Mouse (Mus musculus): Measurements from ENCODE around the gene Gm49318.
A peak's percentile ranks its signal among the peaks of the same experiment; 100 is the strongest.

Gm49318 gene

DNA sequence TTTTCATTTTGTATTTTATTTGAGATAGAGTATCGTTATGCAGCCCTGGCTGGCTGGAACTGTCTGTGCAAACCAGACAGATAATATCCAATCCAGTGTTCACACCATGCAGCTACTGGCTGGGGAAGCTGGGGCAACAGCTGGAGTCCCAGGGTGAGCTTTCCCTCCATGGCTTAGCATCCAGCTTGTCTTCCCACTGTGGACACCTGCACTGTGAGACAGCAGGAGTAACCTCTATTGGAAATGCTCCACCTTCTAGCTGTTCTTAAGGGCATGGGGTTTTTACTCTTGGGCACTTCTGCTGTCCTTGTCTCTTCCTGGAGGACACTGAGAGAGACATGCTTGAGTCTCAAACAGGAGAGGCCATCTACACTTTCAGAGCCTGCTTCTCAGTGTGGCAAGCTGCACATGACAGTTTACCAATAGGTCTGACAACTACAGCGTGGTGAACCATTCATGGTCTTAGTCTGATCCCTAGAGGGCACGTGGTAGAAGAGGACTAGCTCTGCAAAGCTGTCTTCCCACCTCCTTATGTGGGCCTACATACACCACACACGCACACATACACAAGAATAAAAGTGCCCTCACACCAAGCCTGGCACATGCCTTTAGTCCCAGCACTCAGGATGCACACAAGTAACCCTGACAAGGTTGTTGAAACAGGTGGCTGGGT, 1.0 kb downstream of the Gm49318 start:
- DNase-seq (ENCODE audit: low read depth, low spot score) = no peak

DNA sequence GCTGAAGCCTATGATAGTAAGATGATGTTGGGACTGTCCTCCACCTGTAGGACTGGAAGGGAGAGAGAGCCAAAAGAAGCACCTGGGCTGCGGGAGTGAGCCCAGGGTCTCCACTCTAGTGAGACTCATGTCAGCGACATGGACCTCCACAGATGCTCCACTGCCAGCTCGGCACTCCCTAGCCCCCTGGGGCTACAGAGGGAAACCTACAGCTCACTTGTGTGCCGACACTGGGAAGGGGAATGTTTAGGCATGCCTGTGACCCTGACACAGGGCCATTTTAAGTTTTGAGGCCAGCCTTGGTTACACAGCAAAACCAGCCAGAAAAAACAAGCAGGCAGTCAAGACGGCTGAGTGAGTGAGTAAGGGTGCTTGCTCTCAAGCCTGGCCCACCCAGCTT, 3.9 kb downstream of the Gm49318 start:
- DNase-seq (ENCODE audit: low read depth, low spot score) = no peak

DNA sequence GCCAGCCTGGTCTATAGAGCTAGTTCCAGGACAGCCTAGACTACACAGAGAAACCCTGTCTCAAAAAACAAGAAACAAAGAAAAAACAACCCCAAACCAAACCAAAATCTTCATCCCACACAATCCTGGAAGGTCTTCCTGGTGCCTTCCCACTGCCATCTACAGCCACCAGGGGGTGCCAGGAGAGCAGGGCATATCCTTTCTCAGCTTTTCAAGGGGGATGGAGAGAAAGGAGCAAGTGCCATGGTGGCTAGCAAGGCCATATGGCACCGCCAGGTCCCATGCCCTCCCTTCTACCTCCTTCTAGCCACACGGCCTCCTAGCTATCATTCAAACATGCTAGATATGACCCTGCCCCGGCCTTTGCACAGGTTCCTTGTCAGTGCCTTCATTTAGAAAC, 4.6 kb downstream of the Gm49318 start:
- no peak for DNase-seq (ENCODE audit: low read depth, low spot score)

DNA sequence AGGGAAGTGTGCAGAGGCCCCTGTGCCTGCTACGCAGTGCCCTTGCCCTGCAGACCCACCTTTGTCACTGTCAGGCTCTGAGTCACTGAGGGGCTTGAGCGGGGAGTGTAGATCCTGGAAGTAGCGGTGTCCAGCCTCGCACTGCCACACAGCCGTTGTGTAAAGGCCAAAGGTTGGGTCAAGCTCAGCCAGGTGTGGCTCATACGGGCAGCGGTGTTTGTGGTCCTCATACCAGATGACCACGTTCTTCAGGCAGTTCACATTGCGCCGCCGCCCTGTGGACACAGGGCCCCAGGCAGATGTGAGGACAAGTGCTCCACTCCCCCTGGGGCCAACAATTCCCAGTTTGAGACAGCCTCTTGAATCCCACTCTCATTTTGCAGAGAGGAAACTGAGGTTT, 5.4 kb downstream of the Gm49318 start:
- no peak for DNase-seq (ENCODE audit: low read depth, low spot score)

DNA sequence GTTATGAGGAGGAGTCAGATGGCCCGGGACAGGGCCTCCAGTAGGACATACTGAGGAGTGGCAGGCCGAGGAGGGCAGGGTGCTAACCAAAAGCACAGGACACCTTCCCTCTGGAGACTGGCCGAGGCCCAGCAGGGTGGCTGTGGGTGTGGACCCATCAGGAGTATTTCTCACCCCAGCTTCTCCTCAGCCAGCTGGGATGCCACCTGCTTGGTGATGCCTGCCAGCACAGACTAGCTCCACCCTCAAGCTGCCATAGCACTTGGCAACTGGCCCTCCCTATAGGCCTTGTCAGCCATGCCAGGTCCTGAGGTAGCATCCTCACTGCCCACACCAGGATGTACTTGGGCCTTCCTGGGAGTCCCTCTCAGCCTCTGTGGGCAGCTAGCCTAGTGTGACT, 6.7 kb downstream of the Gm49318 start:
- no peak for DNase-seq (ENCODE audit: low read depth, low spot score)

DNA sequence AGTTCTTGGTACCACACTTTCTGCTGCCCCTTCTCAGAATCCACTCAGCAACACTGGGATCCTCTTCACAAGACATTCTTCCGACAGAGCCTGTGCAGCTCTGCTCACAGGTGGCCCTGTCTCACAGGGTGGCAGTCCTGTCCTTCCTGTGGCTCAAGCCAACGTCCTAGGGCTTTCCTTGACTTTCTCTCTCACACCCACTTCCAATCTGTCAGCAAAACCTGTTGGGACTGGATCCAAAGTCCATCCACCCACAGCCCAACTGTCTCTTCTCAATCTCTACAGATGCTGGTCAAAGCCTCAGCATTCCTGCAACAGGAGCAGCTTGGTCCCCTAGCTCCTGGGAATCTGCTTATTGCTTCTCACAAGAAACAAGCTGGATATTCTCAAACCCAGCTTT, 9.7 kb downstream of the Gm49318 start:
- no peak for DNase-seq (ENCODE audit: low read depth, low spot score)

DNA sequence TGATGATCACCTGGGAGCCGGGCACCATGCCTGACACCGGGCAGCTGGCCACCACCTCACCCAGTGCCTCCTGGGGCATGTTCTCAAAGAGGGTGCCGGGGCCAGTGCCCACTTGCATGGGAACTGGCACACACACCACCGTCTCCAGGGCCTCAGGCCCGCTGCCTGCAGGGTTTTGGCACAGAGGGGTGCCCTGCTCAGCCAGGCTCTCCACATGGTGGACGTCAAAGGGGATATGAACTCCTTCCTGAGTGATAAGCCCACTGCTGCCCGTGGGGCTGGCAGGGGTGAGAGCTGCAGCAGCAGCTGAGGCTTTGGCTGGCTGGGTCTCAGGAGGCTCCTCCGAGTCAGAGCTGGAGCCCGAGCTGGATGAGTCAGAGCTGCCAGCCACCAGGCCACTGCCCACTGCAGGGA, 13.0 kb downstream of the Gm49318 start:
- DNase-seq (ENCODE audit: low read depth, low spot score) = no peak

DNA sequence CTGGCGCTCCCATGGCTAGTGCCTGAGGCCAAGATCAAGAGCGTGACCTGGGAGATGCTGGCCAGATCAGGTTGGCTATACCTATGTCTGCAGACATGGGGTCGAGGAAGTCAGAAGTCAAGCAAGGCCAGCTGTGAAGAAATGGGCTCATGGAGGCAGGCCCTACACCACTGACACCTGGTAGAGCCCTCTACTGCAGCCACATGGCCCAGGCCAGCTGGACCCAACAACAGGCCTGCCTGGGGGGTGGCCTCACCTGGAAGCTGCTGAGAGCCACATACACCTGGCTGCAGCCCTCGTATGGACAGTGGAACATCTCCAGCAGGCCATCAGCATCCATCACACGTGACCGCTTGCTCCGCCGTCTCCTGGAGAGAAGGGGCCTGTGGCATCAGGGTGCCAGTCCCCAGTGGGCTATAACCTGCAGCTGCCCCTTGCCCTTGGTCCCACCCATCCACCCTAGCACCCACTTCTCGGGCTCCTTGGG, 14.0 kb downstream of the Gm49318 start:
- no peak for DNase-seq (ENCODE audit: low read depth, low spot score)

DNA sequence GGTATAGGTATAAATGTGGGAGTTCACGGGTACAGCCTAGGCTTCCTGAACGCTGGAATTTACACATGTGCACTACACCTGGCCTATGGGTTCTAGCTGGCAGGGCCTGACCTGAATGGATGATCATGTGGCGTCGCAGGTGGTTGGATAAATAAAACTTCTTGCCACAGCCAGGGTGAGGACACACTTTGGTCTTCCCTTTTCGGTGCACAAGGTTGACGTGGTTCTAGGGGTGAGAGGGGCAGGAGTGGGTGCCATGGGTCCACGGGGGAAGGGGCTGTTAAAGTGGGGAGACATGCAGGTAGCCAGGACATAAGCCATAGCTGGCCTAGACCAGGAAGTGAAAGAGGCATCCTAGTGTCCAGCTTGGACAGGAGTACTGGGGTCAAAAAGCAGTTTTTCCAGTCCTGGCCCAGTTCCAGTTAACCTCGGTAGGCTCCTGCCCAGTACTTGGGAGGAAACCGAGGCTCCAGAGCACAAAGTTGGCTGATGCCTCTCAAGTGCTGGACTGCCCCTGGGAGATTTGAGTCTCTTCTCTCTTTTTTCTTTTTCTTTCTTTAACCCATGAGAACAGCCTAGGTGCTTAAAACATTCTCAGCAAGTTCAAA, 14.7 kb downstream of the Gm49318 start:
- DNase-seq (ENCODE audit: low read depth, low spot score) = no peak

DNA sequence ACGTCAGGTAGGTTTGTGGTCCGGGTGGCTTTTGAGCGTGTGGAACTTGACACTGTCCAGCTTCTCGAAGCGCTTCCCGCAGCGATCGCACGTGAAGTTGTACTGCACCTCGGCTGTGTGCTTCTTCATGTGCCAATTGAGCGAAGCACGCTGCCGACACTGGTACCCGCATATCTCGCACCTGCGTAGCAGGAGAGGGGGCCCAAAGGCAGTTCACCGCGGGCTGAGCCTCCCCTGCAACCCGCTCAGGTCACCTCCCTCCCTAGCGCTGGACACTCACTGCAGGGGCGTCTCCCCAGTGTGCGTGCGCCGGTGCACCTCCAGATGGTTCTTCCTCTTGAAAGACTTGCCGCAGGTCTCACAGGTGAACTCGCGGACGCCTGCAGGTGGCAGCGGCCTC, 15.3 kb downstream of the Gm49318 start:
- no peak for DNase-seq (ENCODE audit: low read depth, low spot score)

DNA sequence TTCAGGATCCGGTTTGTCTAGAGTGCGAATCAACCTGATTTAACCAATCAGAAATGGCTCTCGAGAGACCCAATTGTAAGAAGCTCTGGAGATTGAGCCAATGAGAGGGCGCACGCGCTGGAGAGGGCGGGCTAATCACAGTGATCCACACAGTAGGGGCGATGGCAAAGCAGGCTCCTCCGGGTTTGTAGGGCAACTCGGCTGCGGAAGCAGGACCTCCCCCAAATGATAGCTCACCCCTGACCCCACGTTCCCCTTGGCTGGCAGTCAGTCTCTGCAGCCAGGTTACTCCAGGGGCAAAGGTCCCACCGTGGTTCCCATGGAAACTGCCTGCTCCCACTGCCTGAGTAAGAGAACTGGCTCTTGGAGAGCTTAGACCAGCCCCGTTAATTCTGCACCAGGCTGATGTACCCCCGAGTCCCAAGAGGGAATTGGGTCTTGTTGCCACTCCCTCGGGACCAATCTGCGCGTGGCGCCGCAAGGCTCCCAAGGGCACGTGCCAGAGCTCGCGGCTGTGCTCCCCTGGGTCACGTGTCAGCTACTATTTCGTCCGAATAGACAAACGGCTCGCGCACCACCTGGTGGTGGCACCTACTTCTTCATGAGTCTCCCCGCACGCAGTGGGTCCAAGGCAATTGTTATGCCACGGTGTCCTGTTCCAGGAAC, 16.5 kb downstream of the Gm49318 start:
- peak; percentile 49 for DNase-seq (ENCODE audit: low read depth, low spot score)

DNA sequence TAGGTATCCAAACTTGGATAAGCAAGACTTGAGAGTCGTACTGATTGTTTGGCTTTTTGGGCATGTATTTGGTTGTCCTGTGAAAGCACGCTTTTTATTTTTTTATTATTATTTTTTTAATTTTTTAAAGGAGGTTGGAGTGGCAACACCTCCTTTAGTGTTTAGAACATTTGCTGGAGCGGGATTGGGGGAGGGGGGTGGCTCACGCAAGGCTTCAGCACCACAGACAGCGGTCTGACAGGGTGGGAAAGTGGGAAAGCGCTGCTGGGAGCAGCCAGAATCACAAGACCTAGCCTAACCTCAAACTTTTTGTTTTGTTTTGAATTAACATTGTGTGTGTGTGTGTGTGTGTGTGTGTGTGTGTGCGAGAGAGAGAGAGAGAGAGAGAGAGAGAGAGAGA, 17.4 kb downstream of the Gm49318 start:
- DNase-seq (ENCODE audit: low read depth, low spot score) = no peak

DNA sequence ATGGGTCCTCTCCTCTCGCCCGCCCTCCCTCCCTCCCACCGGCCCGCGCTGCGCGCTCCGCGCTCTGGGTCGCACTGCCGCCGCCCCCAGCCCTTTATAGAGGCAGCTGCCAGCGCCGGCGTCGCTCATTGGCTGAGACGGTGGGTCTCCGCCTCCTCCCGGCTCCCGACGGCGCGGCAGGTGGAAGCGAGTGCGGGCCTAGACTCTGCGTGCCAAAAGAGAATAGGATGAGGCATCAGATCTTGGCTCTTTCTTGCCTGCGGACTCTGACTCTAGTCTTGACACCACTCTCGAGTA, 19.2 kb downstream of the Gm49318 start, which contains the start of gene Elavl3:
Elavl3 (minus strand) TSS at position 66 of the 297 bp plus-strand sequence.
- DNase-seq (ENCODE audit: low read depth, low spot score) = peak; percentile 35

DNA sequence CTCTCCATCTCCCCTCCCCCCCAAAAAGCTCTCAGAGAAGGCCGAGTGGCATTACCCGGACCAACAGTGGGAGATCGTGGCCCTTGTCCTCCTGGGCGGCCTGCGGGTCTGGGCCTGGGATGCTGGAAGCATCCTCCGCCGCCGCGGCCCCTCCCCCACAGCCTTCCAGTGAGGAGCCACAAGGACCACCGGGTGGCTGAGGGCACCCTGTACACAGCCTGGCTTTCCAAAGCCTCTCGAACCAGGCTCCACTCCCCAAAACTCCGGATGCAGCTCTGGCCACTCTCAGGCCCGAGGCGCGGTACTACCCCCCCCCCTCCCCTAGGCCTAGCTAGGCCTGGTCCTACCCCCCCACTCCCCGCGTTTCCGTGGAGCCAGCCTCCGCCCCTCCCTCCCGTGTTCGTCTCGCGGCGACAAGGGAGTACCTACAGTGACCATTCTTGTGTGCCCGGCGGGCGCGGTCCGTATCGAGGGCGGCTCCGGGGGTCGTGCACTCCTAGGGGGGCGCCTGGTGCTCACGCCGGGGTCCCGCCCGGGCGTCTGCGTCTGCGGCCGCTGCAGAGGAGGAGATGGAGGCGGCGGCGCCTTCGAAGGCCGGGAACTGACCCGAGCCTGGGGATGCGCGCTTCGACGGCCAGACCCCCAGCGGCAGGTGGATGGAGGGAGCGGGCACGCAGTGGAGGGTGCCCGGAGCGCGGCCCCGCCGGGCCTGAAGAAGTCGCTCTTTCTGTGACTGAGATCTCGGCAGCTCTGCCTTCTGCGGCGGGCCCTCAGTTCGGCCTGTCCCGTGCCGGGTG, 19.7 kb downstream of the Gm49318 start:
- DNase-seq (ENCODE audit: low read depth, low spot score) = no peak

DNA sequence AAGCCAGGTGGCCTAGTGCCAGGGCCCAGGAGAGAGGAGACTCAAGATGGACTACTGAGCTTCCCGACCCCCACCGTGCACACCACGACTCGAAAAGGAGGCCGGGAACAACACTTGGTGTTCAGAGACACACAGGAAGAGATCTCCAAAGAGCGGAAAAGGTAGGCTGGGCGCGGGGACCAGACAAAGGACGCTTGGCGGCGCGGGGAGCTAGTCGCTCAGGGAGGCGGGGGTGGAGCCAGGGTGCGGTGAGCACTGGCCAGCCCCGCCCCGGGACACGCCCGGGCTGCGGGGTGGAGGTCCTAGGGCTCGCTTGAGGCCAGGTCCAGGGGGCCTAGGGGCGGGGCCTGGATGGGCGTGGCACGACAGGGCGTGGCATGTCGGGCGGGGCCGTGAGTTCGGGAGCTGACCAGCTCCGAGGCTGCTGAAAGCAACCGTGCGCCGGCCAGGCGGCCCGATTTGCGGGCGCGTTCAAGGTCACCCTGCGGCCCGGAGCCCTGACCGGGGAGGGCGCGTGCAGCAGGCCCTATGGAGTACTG, 20.6 kb downstream of the Gm49318 start:
- peak; percentile 64 for DNase-seq (ENCODE audit: low read depth, low spot score)

DNA sequence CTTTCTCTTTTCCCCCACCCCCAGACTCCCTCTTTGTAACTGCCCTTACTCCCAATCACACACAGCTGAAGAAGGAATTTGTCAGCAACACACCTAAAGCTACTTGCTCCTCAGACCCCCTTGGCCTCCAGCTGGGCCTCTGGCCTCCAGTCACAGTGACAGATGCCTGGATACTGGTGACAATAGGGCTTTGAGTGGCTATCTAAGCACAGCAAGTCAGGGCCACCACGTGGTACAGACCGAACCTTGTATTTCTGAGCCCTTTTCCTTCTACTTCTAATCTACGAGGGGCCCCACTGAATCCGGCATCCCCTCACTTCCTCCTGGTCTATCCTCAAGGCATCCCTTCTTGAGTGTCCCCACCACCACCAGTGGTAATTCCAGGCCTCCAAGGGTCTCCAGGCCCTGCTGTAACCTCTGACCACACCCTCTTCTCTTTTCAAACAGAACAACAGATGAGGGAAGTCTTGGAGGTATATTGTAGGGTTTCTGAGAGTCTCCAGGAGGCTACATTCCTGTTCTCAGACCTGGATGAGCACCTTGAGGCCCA, 21.3 kb downstream of the Gm49318 start:
- no peak for DNase-seq (ENCODE audit: low read depth, low spot score)

DNA sequence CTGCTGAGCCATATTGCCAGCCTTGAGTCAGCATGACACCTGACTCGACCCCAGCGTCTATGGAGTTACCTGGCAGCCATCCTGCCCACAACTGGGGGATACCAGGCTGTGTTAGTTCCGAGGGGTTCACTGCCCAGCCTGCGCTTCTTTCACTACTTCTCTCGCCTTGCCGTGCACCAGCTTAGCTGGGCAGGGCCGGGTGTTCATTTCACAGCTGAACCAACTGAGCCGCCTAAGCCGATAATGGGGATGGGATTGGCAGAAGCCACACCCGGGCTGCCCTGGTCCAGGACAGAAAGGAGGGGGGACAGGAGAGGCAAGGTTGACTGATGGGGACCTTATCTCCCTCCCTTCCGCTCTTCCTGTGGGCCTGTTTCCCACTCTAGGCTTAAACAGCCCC, 21.7 kb downstream of the Gm49318 start:
- DNase-seq (ENCODE audit: low read depth, low spot score) = no peak

DNA sequence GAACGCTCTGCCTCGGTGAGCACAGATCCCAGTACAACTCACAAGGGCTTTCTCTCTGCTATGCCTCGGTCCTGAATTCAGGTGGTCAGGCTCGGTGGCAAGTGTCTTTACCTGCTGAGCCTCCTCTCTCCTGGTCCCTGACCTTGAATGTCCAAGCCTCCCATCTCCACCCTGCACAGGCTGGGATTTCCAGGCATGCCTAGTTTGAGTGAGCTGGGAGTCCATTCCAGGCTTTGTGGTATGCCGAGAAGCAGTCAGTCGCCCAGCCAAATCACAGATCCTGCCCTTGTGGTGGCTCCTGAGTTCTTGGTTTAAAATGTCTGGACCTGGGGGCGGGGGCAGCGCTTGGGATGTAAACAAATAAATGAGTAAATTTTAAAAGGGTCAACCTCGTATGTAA, 23.7 kb downstream of the Gm49318 start:
- DNase-seq (ENCODE audit: low read depth, low spot score) = no peak

DNA sequence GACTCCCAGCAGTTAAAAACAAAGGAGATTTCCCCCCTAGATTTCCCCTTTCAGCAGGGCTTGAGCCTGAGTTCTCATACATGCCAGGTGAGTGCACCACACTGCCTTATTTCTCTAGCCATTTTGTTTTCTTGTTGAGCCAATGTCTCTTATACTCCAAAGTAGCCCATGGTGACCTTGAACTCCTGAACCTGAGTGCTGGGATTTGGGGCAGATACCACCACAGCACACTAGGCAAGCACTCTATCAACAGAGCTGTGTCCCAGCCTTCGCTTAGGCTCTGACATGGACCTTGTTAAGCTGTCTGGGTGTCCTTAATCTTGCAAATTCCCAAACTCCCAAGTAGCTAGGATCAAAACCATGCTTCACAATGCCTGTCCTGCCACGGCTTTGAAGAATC, 29.2 kb downstream of the Gm49318 start:
- no peak for DNase-seq (ENCODE audit: low read depth, low spot score)

DNA sequence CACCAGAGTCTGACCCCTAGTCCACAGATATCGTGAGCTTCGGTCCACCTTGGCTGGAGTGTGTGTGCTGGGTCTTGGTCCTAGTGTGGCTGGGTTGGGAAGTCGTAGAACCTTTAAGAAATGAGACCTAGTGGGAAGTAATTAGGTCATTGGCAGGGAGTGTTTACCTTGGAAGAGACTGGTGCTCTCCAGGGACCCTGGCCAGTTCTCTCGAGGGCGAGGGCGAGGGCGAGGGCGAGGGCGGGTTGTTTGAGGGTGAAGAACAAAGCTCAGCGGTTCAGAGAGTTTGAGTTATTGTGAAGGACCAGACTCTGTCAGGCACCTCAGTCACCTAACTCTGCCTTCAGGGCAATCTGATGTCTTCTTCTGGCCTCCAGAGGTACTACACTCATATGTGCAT, 33.2 kb downstream of the Gm49318 start:
- DNase-seq (ENCODE audit: low read depth, low spot score) = no peak

DNA sequence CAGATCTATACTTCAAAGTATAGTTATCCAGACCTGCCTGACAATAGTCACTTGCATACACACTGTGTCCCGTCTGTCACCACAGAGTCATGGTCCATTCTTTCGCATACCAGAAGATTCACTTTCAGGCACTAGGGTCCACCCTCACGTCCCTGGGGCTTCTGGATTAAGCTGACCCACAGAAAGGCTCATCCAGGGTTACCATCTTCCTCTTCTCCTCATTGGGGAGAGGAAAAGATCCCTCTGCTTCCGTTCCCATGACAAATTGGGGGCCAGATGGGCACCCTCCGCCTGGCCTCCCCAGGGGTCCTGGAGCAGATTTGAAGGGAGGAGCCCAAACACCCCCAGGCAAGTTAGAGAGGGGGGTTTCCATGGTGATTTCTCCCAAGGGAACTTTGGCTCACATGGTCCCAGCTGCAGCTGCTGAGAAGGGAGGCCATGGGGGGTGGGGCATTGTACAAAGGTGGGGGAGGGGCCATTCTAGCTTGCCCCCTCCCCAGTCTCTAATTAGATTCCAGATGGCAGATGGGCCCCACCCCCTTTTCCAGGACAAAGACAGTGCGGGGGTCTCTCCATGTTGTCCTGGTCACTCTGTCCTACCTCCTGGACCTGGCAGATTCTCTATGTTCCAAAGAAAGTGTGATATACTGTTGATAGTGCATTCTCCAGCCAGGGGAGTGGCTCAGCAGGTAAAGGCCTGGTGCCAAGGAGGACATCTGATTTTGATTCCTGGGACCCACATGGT, 35.6 kb downstream of the Gm49318 start:
- peak; percentile 20 for DNase-seq (ENCODE audit: low read depth, low spot score)

All from embryo, embryonic 11.5 days (tissue).